27 mouse cellular contexts compared by ENCODE assay signal in genomic region chr2:174603321-174603720, GRCm38 (mm10). TPM values are rescaled to one million over a fixed set of nuclear protein-coding genes. Genes with fewer than 3 reads are reported as not detected.
DNase-seq lines count a peak whose midpoint lies in the region; ATAC-seq and TF ChIP-seq lines count a peak whose summit lies in the region.
"Had no signal": no experiment of that assay in that cellular context is flagged by ENCODE, and none has a peak within 500 bp of the region (broad histone marks: within the 10 kb centered on the region; RNA-seq: fewer than 3 reads in every experiment).

No protein-coding gene starts in this region.

- TF ChIP-seq CTCF in olfactory bulb, adult 2 months (IDR thresholded peaks at IDR 0.05; ENCODE audit: insufficient read depth, low read depth, low read length), result no peak

- no peak for TF ChIP-seq POLR2A in olfactory bulb, adult 2 months (IDR thresholded peaks at IDR 0.05; ENCODE audit: insufficient read depth, low read depth, low read length)

- no peaks in the 10 kb centered on the region for H3K9me3 ChIP-seq in heart, embryonic 16.5 days (replicated peaks; ENCODE audit: control insufficient read depth, low read length)
- H3K9me3 ChIP-seq in lung, embryonic 15.5 days, result no peaks in the 10 kb centered on the region
- H3K9me3 ChIP-seq: hindbrain, embryonic 15.5 days; limb, embryonic 10.5 days; liver, embryonic 15.5 days; midbrain, embryonic 15.5 days; neural tube, embryonic 13.5 days had no signal

- H3K4me1 ChIP-seq in heart, embryonic 16.5 days (ENCODE audit: control insufficient read depth, insufficient read depth, low read length), result peaks cover 10% of the 10 kb centered on the region
- H3K4me1 ChIP-seq in lung, embryonic 15.5 days, result peaks cover 4% of the 10 kb centered on the region; the same call in 1 of the 2 replicates
- H3K4me1 ChIP-seq in olfactory bulb, adult 2 months (ENCODE audit: control insufficient read depth, insufficient read depth, low read length), result peaks cover 31% of the 10 kb centered on the region
- H3K4me1 ChIP-seq: hindbrain, embryonic 15.5 days; midbrain, embryonic 15.5 days; neural tube, embryonic 13.5 days had no signal

- no peak for DNase-seq in heart, postnatal 36 days
- no peak for DNase-seq in lung, postnatal 25 days (ENCODE audit: low spot score)
- DNase-seq in brain, adult 2 months (ENCODE audit: low read depth, low spot score), result peak; percentile 60
- no peak for DNase-seq in adipocyte (ENCODE audit: low spot score)
- DNase-seq: adrenal gland, adult 2 months; cerebellum, adult 18-20 months; cerebellum, postnatal 14 days; forebrain, postnatal 0 days; gastrocnemius, postnatal 36 days; liver had no signal

- 87% methylated on average over 7 of the region's 7 CpGs for WGBS in heart, embryonic 16.5 days
- WGBS in lung, embryonic 15.5 days, result 81% methylated on average over 7 of the region's 7 CpGs
- 40% methylated on average over 7 of the region's 7 CpGs for WGBS in olfactory bulb, adult 2 months

- H3K4me3 ChIP-seq in heart, embryonic 16.5 days (ENCODE audit: low read length), result no peak overlapping the region
- no peak overlapping the region for H3K4me3 ChIP-seq in lung, embryonic 15.5 days
- H3K4me3 ChIP-seq in olfactory bulb, adult 2 months (ENCODE audit: insufficient read depth, low read depth, low read length), result no peak overlapping the region
- H3K4me3 ChIP-seq: hindbrain, embryonic 15.5 days; limb, embryonic 10.5 days; liver, embryonic 15.5 days; midbrain, embryonic 15.5 days; neural tube, embryonic 13.5 days had no signal

- H3K27ac ChIP-seq in heart, embryonic 16.5 days (ENCODE audit: low read length), result peak overlapping the region; percentile 77
- peak overlapping the region; percentile 78; the same call in 1 of the 2 replicates for H3K27ac ChIP-seq in lung, embryonic 15.5 days
- peak overlapping the region; percentile 76 for H3K27ac ChIP-seq in olfactory bulb, adult 2 months (ENCODE audit: insufficient read depth, low read depth, low read length)
- H3K27ac ChIP-seq: hindbrain, embryonic 15.5 days; limb, embryonic 10.5 days; liver, embryonic 15.5 days; macrophage; midbrain, embryonic 15.5 days; neural tube, embryonic 13.5 days had no signal

- H3K36me3 ChIP-seq in heart, embryonic 16.5 days (ENCODE audit: control insufficient read depth, insufficient read depth), result no peaks in the 10 kb centered on the region
- no peaks in the 10 kb centered on the region for H3K36me3 ChIP-seq in lung, embryonic 15.5 days
- H3K36me3 ChIP-seq: G1E; hindbrain, embryonic 15.5 days; limb, embryonic 10.5 days; liver, embryonic 15.5 days; midbrain, embryonic 15.5 days; neural tube, embryonic 13.5 days had no signal

- intact Hi-C loops in heart, postnatal 36 days (cut with DNase I), result no loop called here

- no peak overlapping the region for H3K9ac ChIP-seq in heart, embryonic 16.5 days (ENCODE audit: low read length)
- H3K9ac ChIP-seq in lung, embryonic 15.5 days, result no peak overlapping the region
- H3K9ac ChIP-seq: forebrain, postnatal 0 days; hindbrain, embryonic 15.5 days; liver, embryonic 15.5 days; midbrain, embryonic 15.5 days; neural tube, embryonic 13.5 days had no signal

- H3K27me3 ChIP-seq in heart, embryonic 16.5 days (ENCODE audit: control insufficient read depth, insufficient read depth, low read length), result no peaks in the 10 kb centered on the region
- no peaks in the 10 kb centered on the region for H3K27me3 ChIP-seq in lung, embryonic 15.5 days
- H3K27me3 ChIP-seq: CH12.LX; hindbrain, embryonic 15.5 days; liver, embryonic 15.5 days; midbrain, embryonic 15.5 days; neural tube, embryonic 13.5 days had no signal

- H3K4me2 ChIP-seq in heart, embryonic 16.5 days (ENCODE audit: low read depth, low read length), result no peak overlapping the region
- no peak overlapping the region for H3K4me2 ChIP-seq in lung, embryonic 15.5 days
- H3K4me2 ChIP-seq: hindbrain, embryonic 15.5 days; liver, embryonic 15.5 days; midbrain, embryonic 15.5 days; neural tube, embryonic 13.5 days had no signal

- no peak for ATAC-seq in heart, embryonic 16.5 days (replicated peaks; ENCODE audit: extremely low read depth, insufficient read depth, low FRiP score)
- ATAC-seq in lung, embryonic 15.5 days (ENCODE audit: borderline replicate concordance, extremely low read depth, low FRiP score, low TSS enrichment), result no peak
- ATAC-seq: forebrain, postnatal 0 days; intestine, postnatal 0 days; midbrain, embryonic 15.5 days; Patski had no signal

RNA-seq across cellular contexts. Expression of gene Zfp831, which starts 40.0 kb away (rescaled TPM):
- 0.01 and 0.04 TPM in 2 replicates for polyA plus RNA-seq in heart, embryonic 16.5 days (2015; fragmentation: Nextera tagmentation; extraction: Ambion mirVana)
- under 1 TPM; 0.08 TPM for total RNA-seq in heart, postnatal 36 days (2021)
- polyA plus RNA-seq in lung, embryonic 15.5 days (2015; fragmentation: Nextera tagmentation; extraction: Ambion mirVana), result 0.02 and 0.03 TPM in 2 replicates
- polyA plus RNA-seq in olfactory bulb, adult 2 months (2012; ENCODE audit: insufficient read depth, insufficient read length, low replicate concordance, missing spikeins), result not detected in 2 replicates
- polyA plus RNA-seq: embryonic facial prominence, embryonic 11.5 days; forebrain, embryonic 11.5 days; G1E; intestine, postnatal 0 days; kidney, embryonic 14.5 days; limb, embryonic 10.5 days; lung, embryonic 16.5 days; midbrain, embryonic 15.5 days; neural tube, embryonic 13.5 days; Patski had no signal
